Mouse (Mus musculus): ENCODE measurements around the gene Cdh13.

DNA sequence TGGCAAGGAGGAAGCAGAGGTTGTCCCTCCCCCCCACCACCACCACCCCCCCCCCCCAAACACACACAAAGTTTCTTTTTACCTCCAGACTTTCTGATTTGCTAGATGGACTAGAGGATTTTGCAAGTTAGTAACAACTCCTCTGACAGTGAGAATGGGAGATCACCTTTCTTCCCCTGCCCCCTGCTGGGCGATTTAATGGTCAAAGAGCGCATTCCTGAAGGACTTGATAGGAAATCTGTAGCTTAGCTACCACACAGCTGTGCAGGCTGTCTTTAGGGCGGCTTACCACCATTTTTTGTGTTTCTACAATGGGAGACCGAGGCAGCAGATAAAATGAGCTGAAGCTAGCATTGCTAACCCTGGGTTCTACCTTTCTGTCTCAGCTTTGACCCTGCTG is 961.6 kb downstream of the Cdh13 start:
- TF ChIP-seq POLR2A (IDR thresholded peaks at IDR 0.05; ENCODE audit: extremely low read depth, insufficient read depth, low read length) (no peak), CTCF (IDR thresholded peaks at IDR 0.05; ENCODE audit: extremely low read depth, insufficient read depth, low read length) (no peak)

All from cortical plate, adult 2 months (tissue).